Mouse (Mus musculus) kidney, postnatal 14 days (tissue): ENCODE measurements around the gene Trmt112.

Experiments
- DNase-seq: peaks from one replicate; pipeline ENCODE4 v3.0.0; 2022; ENCODE audit warnings: mixed read lengths

The Trmt112 gene

GRCm38 (mm10) chr19:6909021-6909420, 477 bp upstream of the Trmt112 start:
- peak; percentile 32 for DNase-seq

GRCm38 (mm10) chr19:6910306-6910705, 808 bp downstream of the Trmt112 start:
- DNase-seq: peak; percentile 75

- DNase-seq: no peak
These were observed 1.9 kb downstream of the Trmt112 start for GRCm38 (mm10) chr19:6911101-6912074.

GRCm38 (mm10) chr19:6912205-6912970, 2.9 kb downstream of the Trmt112 start:
- no peak for DNase-seq

- no peak for DNase-seq
These were observed 3.5 kb downstream of the Trmt112 start for GRCm38 (mm10) chr19:6913036-6913435.

- no peak for DNase-seq
These were observed 4.5 kb downstream of the Trmt112 start for GRCm38 (mm10) chr19:6913991-6914390.

- DNase-seq: no peak
These were observed 5.0 kb downstream of the Trmt112 start for GRCm38 (mm10) chr19:6914540-6914939.

GRCm38 (mm10) chr19:6915276-6915675, 5.8 kb downstream of the Trmt112 start:
- DNase-seq: no peak

GRCm38 (mm10) chr19:6916496-6916895, 7.0 kb downstream of the Trmt112 start:
- no peak for DNase-seq

GRCm38 (mm10) chr19:6918321-6918720, 8.8 kb downstream of the Trmt112 start:
- DNase-seq: no peak

- no peak for DNase-seq
These were observed 9.9 kb downstream of the Trmt112 start for GRCm38 (mm10) chr19:6919431-6919830.

GRCm38 (mm10) chr19:6919876-6920740, 10.6 kb downstream of the Trmt112 start:
- peak; percentile 85 for DNase-seq

- no peak for DNase-seq
These were observed 11.5 kb downstream of the Trmt112 start for GRCm38 (mm10) chr19:6920741-6921636.

- DNase-seq: peak; percentile 100
These were observed 12.4 kb downstream of the Trmt112 start, which contains the start of gene Esrra for GRCm38 (mm10) chr19:6921647-6922567. Gene Esrra, minus strand, starts transcription at chr19:6921813.

GRCm38 (mm10) chr19:6922901-6923735, 13.6 kb downstream of the Trmt112 start:
- DNase-seq: no peak

- peak; percentile 91 for DNase-seq
These were observed 15.2 kb downstream of the Trmt112 start for GRCm38 (mm10) chr19:6924461-6925306.

GRCm38 (mm10) chr19:6925307-6925573, 15.7 kb downstream of the Trmt112 start, which contains the start of gene Catsperz:
Gene Catsperz, minus strand, starts transcription at chr19:6925380.
- no peak for DNase-seq

- no peak for DNase-seq
These were observed 16.3 kb downstream of the Trmt112 start for GRCm38 (mm10) chr19:6925611-6926329.
